Mouse (Mus musculus): ENCODE results near the gene Trappc12. TPM values are rescaled to one million over a fixed set of nuclear protein-coding genes. Genes with fewer than 3 reads are reported as not detected.

Trappc12 gene
- polyA plus RNA-seq, 1 experiment from 2014 or later: 42.3 TPM

Small RNAs within 50 kb of the gene (microRNA-seq; reads per million reads assigned to microRNA genes)
- not detected for gene Mir6937 (ENCODE audit: borderline number of aligned reads)

Other genes starting within 250 kb of the Trappc12 start
- 0.15 TPM in 1 of 2 replicates, not detected in the other for gene Dcdc2c, start 198.1 kb downstream of the Trappc12 start, polyA plus RNA-seq (2015; fragmentation: Nextera tagmentation; extraction: Ambion mirVana)
- gene Allc, start 167.9 kb downstream of the Trappc12 start, polyA plus RNA-seq (2015; fragmentation: Nextera tagmentation; extraction: Ambion mirVana): not detected in 2 replicates
- gene Colec11, start 127.1 kb downstream of the Trappc12 start, polyA plus RNA-seq (2015; fragmentation: Nextera tagmentation; extraction: Ambion mirVana): 0.15 and 0.37 TPM in 2 replicates
- gene Rps7, start 114.5 kb downstream of the Trappc12 start, polyA plus RNA-seq (2015; fragmentation: Nextera tagmentation; extraction: Ambion mirVana): 587 and 734 TPM in 2 replicates
- gene Rnaseh1, start 100.9 kb downstream of the Trappc12 start, polyA plus RNA-seq (2015; fragmentation: Nextera tagmentation; extraction: Ambion mirVana): 30.3 and 32.2 TPM in 2 replicates
- gene Adi1, start 75.2 kb downstream of the Trappc12 start, polyA plus RNA-seq (2015; fragmentation: Nextera tagmentation; extraction: Ambion mirVana): 63.0 and 73.3 TPM in 2 replicates
- gene Eipr1, start 1.3 kb upstream of the Trappc12 start, polyA plus RNA-seq (2015; fragmentation: Nextera tagmentation; extraction: Ambion mirVana): 31.5 and 31.6 TPM in 2 replicates